Mouse (Mus musculus) cerebellum, adult 2 months (tissue): ENCODE data around the gene Ncor2.

Experiments
- CTCF ChIP-seq: fragments of 200-500 bp; IDR thresholded peaks from 2 replicates; pipeline ENCODE4 v1.5.1; 2011; ENCODE audit warnings: low read depth, mild to moderate bottlenecking, control low read depth, low read length, moderate library complexity, borderline replicate concordance; ENCODE audit not compliant: insufficient read depth
- POLR2A ChIP-seq: fragments of 200-500 bp; IDR thresholded peaks from 2 replicates; pipeline ENCODE4 v1.6.1; 2011; ENCODE audit warnings: low read length, control low read depth, borderline replicate concordance; ENCODE audit not compliant: insufficient read depth

DNA sequence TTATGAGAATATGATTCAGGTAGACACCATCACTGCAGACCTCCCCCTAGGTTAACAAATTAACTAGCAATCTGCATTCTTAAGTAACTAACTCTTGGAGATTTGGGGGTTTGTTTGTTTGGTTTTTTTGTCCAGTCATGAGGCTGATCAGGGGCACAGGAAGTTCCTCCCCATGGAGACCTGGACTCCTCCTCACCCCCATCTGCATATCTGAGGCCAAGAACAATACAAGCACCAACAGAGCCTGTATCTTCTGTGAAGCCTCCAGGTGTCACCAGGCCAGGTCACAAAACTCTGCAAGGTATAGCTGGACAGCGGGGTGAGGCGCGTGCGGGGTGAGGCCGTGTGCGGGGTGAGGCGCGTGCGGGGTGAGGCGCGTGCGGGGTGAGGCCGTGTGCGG, 13.0 kb downstream of the Ncor2 start:
- no peak for TF ChIP-seq CTCF
- TF ChIP-seq POLR2A: no peak
